Mouse (Mus musculus) large intestine, adult 2 months (tissue): ENCODE data around the gene Fignl1. TPM values are rescaled to one million over a fixed set of nuclear protein-coding genes. Genes with fewer than 3 reads are reported as not detected.

ENCODE experiments used
- DNase-seq: peaks from one replicate; pipeline ENCODE4 v3.0.0-alpha.2; 2012; ENCODE audit warnings: low read depth, low spot score
- WGBS: fragments of 180-500 bp; shearing (Covaris S2); methylation state at CpG from one replicate; pipeline ENCODE4 v1.1.7; 2018; 5-methylcytosine and 5-hydroxymethylcytosine counted together
- polyA plus RNA-seq: library from polyadenylated mRNA; depleted of rRNA; stranded (reverse); fragments of >200 nt; gene quantifications from 2 replicates; pipeline ENCODE4 v1.2.3, GENCODE M21; 2012

Gene Fignl1
- polyA plus RNA-seq, 1 experiment, result 3.0 TPM

DNA sequence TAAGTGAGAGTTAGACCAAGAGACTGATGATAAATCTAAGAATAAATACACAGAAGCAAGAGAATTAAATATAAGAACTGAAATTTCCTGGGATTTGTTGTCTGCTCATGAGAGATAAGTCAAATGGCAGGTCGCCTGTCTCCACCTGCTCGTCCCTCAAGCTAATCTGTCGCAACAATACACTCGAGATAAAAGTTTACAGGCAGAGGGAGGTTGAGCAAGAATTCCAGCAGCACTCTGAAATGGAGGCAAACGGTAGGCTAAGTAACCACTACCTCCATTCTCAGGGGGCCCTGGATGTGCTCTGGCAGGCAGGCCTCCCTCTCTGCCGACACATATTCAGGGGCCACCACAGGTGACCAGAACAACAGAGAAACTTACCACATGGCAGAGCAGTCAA lies 26.6 kb upstream of the Fignl1 start:
- whole genome bisulfite sequencing, result 66% methylated on average over 6 of the region's 6 CpGs
- DNase-seq, result no peak

DNA sequence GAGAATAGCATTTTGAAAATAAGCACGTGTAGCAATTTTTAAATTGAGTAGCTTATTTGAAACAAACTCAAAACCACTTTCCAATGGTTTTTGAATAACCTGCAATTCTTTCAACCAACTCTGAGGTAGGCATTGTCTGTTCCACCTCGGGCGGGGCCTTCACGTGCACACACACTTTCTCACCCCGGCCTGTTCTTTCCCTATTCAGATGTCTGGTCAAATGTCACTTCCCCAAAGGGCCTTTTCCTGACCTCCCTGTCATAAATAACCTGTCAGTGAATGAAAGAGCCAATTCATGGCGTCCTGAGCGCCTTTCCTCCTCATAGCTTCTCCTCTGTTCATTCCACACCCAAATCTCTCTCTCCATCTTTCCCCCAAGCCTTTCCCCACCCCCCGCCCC lies 24.3 kb upstream of the Fignl1 start:
- DNase-seq, result no peak
- WGBS, result 35% methylated on average over 8 of the region's 8 CpGs

DNA sequence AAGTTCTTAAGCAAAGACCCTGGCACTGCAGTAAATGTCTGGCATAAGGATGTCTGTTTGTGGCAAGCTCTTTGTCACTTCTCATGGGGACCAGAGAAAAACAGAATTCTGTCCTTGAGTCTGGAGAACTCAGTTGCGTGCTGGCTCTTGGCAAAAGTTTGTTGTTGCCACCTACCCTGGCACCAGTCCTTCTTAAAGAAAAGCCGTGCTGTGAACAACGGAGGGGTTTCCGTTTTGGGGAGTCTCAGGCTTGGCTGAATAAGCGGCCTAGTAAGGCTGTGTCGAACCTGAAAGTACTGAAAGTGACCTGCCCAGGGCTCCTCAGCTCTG lies 24.0 kb upstream of the Fignl1 start:
- WGBS, result 61% methylated on average over 6 of the region's 6 CpGs
- DNase-seq, result no peak

DNA sequence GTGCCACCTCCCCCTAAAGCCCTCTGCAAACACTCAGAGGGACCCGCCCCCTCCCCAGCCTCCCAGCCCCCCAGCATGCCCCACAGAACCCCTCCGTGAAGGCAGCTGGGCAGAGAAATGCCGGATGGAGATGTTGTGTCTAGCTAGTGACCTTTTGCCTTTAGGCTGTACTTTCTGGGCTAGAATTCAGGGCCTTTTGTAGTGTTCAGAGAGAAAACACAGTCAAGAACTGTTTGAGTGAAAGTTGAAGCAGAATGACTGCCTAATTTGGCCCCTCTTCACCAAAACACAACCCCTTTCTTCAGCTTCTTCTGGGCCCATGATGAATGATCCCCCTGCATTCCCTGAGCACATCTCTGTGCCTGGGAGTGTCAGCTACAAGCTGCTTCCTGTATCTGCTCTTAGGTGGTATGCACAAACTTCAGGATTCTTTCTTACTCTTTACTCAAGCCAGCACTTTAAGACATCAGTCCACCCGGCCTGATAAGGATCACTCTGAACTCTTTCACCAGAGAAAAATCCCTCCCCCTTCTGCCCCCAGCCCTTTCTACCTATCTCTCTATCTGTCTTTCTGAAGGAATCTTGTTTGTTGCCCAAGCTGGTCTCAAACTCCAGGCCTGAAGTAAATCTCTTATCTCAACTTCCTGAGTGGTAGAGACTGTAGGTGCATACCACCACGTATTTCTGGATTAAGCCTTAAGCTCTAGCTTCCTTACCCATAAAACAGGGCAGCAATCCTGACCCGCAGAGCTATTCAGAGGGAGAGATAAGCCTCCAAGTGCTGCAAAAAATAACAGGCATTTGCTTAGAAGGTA lies 23.4 kb upstream of the Fignl1 start:
- WGBS, result 28% methylated on average over 6 of the region's 6 CpGs
- DNase-seq, result no peak

DNA sequence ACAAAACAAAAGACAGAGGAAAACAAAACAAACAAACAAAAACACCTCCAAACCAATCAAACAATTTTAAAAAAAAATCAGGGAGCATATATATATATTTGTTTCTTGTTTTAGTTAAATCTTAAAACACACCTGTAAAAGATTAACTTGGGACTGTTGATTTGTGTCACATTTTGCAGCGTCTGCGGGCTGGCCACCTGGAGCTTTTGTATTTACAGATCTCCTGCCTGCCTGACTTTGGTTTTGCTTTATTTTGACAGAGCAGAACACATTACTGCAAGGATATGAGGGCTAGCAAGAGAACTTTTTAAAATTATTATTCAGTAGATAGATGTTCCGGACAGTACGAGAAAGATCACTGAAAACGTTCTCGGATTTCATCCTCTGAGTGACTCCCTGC lies 22.8 kb upstream of the Fignl1 start:
- 38% methylated on average over 6 of the region's 6 CpGs for WGBS
- no peak for DNase-seq

DNA sequence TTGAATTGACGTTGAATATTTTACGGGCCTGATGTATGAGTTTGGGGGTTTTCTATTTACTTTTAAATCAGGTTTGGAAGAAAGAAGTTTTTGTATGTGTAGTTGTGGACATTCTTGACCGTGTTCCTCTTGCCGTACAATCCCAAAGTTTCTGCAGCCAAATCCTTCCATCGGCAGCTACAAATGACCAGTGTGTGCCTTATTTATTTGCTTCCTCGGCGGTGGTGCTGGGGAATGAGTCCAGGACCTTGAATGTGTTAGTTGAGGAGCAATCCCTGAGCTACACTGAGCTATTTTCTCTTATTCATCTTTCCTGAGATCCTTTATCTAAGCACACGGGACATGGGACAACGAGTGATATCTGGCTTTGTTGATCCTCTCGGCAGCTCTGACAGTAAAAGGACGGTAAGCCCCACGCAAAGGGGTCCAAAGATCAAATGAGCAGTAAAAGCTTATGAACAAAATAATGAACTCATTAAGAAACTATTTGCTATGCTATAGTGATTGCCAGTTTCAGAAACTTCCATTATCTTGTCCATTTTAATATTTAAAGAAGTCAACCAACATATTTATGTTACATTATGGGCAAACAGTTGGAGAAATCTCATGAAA lies 22.2 kb upstream of the Fignl1 start:
- 50% methylated on average over 12 of the region's 12 CpGs for WGBS
- DNase-seq, result no peak

DNA sequence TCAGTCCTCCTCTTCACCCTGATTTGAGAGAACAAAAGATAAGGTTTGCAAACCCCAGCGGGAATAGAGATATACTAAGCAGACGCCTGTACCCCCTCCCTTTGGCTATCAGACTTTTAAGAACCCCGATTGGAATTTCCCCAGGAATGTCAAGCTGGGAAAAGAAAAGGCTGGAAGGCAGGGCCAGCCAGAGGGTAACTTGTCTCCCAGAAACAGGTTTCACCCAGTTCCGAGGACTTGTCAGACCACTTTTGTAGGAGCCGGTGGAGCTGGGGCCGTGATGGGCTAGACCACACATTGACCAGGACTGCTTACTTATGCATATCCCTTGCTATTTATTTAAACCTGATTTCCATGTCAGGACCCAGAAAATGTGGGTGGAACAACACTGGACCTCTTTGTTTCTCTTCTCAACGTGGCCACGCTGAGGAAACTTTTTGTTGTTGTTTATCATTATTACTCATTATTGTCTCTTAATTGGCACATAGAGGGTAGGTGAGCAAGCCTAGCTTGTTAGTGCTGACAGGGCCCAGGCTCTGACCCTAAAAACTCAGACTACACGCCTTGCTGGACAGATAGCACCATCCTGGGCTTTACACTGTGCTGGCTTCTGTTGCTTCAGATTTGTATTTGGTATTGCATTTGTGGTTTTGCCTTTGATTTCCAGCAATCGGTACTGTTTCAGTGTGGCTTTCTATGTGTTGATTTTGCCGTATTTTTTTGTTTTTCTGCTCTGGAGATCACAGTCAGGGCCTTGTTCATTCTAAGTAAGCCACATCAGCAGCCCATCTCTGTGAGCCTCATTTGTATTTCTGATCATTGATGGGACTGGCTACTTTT lies 20.6 kb upstream of the Fignl1 start:
- whole genome bisulfite sequencing, result 67% methylated on average over 11 of the region's 11 CpGs
- DNase-seq, result no peak

DNA sequence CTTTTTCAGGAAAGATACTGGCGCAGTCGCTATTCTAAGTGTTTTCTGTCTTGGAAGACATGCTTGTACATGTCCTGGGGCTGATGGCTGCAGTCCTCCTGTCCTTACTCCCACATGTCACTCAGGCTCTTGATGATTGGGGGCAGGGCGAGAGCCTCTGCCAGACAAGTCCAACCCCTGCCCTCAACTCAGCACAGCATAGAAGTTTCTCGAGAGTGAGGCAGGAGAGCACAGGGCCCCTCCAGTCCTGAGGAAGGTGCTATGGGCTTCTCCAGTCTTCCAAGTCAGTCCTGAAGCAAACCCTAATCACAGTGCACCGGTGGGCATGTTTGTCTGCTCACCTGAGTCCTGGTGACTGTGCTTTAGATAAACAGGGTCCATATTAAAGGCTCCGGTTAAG lies 20.0 kb upstream of the Fignl1 start:
- WGBS, result 77% methylated on average over 6 of the region's 6 CpGs
- no peak for DNase-seq

DNA sequence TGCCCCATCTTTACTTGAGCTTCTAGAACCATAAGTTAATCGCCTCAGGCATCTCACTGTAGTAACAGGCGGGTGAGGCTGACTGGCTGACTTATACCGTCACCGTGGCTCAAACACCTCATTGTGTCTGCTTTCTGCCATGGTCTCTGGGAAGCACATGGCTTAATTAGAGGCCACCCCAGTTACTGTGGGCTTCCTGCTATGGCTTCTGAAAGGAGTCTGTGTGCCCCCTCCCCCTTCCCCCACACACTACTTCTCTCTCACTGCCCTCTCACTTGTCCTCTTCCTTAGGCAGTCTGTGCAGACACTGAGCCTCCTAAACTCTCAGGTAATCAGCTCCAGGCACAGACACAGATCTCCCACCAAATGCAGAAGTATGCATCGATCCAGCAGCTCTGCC lies 19.5 kb upstream of the Fignl1 start:
- 82% methylated on average over 5 of the region's 5 CpGs for WGBS
- no peak for DNase-seq

DNA sequence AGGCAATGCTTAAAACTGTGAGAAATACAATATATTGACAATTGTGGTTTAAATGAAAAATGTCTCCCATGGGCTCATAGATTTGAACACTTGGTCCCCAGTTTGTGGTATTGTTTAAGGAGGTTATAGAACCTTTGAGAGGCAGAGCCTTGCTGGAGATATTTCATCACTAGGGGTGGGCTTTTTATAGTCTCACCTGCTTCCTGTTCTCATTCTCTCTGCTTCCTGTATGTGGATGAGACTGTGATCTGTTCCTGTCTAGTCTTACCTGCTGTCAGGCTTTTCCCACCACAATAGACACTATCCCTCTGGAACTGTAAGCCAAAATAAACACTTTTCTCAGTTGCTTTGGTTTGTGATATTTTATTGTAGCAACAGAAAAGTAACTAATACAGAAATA lies 17.7 kb upstream of the Fignl1 start:
- DNase-seq, result no peak

DNA sequence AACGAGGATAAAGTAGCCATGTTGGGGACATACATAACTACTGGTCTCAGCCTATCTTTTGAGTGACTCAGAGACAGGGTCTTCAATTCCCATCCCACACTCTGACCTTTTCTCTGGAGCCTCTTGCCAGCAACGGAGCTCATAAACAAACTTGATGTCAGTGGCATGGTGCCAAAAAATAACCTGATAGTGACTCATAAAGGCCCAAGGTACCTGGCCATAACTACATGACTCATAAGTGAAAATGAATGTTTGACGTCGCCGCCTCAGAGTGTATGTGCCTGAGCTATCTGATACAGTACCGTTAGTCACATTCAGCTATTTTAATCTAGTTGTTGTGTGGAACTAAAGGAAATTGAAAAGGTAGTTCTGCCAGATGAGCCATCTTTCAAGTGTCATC lies 16.9 kb upstream of the Fignl1 start:
- WGBS, result 37% methylated on average over 6 of the region's 6 CpGs
- DNase-seq, result no peak

DNA sequence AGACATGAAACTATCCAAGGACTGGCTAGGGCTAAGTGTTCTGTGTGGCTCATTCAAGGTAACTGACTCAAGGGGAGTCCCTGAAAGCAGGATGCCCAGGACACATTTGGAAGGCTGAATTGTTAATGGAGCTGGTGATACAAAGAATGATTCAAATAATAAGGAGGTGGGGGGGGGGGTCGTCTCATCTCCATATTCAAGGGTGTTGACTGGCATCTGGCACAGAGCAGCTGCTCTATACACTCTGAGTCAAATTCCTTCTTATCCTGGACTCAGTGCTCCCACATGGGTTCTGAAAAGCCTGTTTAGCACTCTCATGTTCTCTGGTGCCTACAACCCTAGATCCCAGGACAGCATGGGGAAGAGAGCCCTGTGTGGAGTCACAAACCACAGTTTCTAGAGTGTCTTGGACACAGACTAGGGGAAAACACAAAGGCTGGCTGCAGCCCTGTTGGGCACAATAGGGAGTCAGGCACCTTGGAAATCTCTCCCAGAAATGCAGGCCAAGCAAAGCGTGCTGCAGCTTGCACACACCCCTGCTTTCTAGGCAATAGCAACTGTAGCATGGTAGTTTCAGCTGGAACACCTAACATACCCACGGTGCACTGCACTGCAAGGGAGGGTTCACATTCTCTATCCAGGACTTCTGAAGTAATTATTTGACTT lies 16.3 kb upstream of the Fignl1 start:
- no peak for DNase-seq
- WGBS, result 57% methylated on average over 3 of the region's 3 CpGs

DNA sequence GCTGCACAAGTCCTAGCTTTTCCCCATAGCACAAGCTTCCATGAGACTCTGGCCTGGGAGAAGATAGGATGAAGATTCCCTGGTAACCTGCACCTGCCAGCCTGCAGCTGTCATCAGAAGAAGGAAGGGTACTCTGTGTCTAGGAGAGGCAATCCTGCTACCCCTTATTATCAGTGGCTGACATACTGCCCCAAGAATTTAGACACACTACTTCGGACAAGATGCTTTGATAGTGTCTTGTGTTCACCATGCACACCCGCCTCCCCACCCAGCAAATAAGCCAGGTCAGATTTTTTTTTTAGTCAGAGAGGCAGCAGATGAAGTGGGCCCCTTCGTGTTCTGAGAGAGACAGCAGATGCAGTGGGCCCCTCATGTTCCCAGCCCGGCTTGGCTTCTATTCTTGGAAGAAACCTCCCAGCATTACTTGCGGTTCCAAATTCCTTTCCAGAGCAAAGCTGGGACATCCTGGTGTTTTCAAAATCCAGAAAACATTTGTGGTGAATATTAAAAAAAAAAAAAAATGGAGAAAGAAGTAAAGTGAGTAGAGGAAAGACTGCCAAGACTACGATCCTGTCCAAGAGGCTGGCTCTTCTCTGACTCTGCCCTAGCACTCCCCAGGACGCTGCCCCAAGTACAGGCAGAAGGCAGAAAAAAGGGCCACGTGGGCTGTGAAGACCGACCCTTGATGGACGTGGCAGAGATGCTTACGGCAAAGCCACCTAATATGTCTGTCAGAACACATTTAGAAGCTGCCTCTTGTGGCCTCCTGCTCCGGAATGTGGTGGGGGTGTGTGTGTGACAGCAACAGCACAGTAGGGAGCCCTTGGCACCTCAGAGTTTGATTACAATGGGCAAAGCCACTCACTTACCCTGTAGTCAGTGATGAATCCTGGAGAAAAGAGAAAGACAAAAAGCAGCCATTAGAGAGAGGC lies 15.5 kb upstream of the Fignl1 start:
- DNase-seq, result no peak
- WGBS, result 73% methylated on average over 12 of the region's 12 CpGs

DNA sequence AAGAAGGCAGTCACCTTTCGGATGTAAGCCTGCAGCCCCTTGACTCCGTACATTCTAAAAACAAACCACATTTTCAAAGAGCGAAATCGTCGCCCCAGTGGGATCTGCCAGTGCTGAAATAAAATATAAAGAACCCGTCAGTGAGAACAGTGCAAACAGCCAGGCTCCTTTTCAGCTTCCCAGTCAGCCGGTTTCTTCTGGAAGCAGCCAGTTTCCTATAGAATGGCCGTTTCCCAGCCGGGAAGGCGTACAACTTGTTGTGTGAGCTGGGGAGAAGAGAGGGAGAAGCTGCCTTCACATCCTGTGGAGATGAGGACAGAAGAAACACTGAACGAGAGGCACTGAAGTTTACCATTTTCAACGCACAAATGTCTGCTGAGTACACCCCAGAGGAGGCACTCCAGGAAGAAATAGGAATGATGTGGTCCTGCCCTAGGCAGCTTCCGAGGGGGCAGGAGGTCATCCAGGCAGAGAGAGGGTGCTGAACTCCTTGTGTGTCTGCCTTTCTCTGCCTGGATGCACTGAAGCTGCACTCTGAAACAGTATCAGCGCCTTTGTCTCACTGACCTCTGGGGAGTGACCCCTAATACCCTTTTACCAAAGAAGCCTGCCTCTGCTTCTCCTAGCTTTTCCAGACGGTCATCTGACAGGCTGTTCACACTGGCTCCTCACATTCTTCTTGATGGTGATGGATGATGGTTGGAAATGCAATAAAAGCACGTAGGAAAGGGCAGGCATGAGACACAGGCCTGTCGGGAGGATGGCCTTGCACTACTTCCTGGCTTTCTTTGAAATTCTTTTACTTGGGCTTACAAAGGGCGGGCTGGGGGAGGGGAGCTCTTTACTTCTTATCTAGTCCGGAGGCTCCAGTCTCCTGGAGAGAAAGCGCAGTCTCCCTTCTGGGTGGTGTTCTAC lies 13.7 kb upstream of the Fignl1 start:
- no peak for DNase-seq
- 76% methylated on average over 20 of the region's 20 CpGs for WGBS

DNA sequence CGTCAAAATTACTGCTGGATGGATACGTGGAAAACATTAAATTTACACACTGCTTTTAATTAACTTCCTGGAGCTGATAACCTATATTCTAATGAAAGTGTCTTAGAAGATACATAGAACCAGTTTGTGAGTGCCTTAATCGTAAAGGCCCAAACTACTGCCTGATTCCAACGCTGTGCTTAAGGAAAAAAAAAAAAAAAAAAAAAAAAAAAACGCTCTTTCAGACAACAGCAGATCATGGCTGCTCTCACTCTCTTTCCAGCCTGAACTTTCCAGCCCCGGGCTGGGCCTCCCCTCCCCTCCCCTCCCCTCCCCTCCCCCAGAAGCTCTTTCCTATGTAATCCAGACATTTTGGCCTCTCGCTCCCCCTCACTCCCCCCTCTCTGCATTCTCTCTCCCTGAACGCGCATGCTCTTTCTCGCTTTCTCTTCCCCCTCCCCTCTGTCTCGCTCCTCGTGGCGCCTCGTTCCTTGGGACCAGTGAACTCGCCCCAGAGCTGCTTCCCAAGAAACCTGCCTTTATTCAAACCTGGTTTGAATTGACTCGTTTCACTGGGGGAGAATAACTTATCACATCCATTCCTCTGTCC lies 12.7 kb upstream of the Fignl1 start:
- no peak for DNase-seq
- WGBS, result 63% methylated on average over 16 of the region's 16 CpGs

DNA sequence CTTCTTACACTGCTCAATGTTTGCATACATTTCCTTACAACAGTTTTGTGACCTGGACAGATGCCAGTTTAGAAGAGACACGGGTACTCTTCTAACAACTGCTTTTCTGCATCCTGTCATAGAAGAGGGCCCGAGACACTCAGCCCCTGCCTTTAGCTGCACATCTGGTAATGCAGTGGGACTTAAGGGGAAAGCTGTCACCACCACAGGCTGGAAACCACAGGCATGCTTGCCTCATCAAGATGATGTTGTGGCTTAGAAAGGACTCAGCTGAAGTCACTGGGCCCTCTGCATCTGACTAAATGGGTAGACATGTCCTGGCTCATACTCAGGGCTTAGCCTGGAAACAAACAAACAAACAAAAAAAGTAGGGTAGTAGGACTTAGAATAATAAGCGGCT lies 12.0 kb upstream of the Fignl1 start:
- no peak for DNase-seq

DNA sequence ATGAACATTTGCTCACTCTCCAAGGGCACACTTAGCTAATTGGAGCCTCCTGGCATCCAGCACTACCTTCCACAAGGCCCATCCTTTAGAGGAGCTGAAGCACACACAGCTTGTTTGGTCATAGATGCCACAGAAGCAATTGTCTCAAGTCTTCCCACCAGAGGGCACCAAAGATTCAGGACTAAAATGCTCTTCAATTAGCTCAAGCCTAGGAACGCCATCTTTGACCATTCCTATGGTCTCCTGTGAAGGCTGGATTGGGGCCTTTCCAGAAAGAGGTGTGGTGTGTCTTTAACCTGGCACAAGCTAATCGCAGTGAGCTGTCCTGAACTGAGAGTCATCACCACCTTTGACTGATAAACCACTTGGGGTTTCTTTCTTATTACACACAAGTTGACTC lies 11.5 kb upstream of the Fignl1 start:
- 4% methylated on average over 2 of the region's 2 CpGs for WGBS

More for the DNA sequence above, 12.0 kb upstream of the Fignl1 start:
- WGBS, result 64% methylated on average over 3 of the region's 3 CpGs

DNA sequence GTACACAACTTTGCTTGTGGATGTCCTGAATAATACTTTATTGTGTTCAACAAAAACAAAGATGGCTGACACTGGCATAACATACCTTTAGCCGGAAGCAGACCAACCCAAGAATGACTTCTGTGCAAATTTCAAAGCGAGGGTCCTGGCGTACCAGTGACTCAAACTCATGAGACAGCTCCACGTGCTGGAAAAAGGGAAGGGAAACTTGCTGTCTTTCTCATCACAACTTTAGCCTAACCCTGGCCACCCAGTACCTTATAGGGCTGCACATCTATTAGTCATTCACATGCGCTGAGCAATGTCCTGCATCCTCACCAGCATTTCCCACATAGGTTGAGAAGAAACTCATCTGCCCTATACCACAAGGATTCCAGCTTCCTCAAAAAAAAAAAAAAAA lies 10.4 kb upstream of the Fignl1 start:
- no peak for DNase-seq
- WGBS, result 94% methylated on average over 5 of the region's 5 CpGs

More for the DNA sequence above, 11.5 kb upstream of the Fignl1 start:
- peak; percentile 86 for DNase-seq
